Mouse (Mus musculus): ENCODE data around the gene Elmo1.

DNA sequence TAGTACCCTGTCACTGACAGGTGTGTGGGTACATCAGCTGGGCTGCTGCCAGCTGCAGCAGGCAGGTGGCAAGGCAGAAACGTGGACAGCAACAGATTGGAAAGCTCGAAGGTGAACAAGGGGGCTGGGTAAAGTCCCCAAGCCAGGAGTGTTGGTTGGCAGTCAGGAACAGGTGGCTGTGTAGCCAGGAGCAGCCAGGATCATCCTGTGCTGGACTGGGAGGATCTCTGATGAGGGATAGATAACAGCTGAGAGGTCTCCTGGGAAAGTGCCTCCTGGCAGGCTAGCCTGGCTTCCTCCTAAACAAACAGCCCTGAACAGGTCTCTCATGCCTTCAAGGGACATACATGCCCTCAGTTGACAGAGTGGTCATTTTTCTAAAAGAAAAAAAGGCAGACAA is 110.2 kb downstream of the Elmo1 start:
- TF ChIP-seq EP300 (IDR thresholded peaks at IDR 0.05; ENCODE audit: low read depth) (no peak), CTCF (IDR thresholded peaks at IDR 0.05; ENCODE audit: low read depth) (no peak)
